Mouse (Mus musculus) brain, embryonic 14.5 days (tissue): ENCODE measurements at regions not wholly inside any gene's neighbourhood (a gene's known extent, or its start where the extent isn't known, plus 50 kb on each side); places are given as distances from the start of the nearest gene placed in this dataset.

Experiments
- DNase-seq: peaks from one replicate; pipeline ENCODE4 v3.0.0-alpha.2; 2011; ENCODE audit warnings: low read depth
- CTCF ChIP-seq: fragments of 200-500 bp; IDR thresholded peaks from 2 replicates; pipeline ENCODE4 v1.5.1; 2012; ENCODE audit warnings: inconsistent platforms, mild to moderate bottlenecking, moderate library complexity, borderline replicate concordance; ENCODE audit not compliant: insufficient read depth, insufficient read length; ENCODE audit errors: extremely low read depth
- POLR2A ChIP-seq: fragments of 200-500 bp; IDR thresholded peaks from 2 replicates; pipeline ENCODE4 v1.6.1; 2012; ENCODE audit warnings: mild to moderate bottlenecking, inconsistent platforms, borderline replicate concordance; ENCODE audit not compliant: poor library complexity, insufficient read depth, insufficient read length, severe bottlenecking; ENCODE audit errors: extremely low read depth

DNA sequence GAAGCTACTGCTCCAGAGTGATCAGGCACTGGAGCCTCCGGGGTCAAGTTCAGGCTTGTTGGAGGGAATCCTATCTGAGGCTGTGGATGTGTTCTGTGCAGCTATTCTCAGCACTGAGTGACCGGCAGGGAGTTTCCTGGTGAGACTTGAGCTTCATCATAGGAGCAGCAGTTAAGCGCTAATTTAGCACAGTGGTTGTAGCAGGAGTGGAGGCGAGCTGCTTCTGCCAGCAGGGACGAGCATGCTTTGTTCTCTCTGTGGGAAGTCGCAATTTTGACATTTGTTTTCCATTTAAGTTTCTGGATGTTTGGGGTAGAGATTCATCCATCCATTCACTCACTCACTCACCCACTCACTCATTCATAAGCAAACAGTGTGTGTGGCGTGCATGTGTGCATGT lies 144.4 kb upstream of the Rbfox1 start:
- TF ChIP-seq POLR2A = no peak
- no peak for TF ChIP-seq CTCF
- peak; percentile 22 for DNase-seq

- no peak for TF ChIP-seq POLR2A
- TF ChIP-seq CTCF = peak; percentile 40; the same call in 1 of the 2 replicates
- peak; percentile 44 for DNase-seq
Observed at GRCm38 (mm10) chr16:5733608-5734007, 151.5 kb upstream of the Rbfox1 start.

DNA sequence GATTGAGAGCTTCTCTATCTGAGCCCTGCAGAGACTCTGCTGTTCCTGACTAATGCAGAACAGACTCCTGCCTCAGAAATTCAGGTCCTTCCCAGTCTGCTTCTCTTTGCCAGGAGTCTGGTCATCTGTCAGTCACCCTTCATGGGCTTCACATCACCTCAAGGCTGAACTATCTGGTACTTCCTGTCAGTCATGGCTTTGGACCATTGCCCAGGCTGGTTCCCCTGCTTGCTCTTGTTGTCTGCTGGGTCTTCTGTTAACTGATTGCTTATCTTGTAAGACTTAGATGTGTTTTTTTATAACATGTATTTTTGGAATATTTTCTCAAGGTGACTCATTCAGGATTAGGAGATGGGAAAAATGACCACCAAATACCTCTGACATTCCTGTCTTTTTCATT lies 162.6 kb upstream of the Rbfox1 start:
- TF ChIP-seq CTCF (no peak), POLR2A (no peak)
- DNase-seq = no peak

- TF ChIP-seq CTCF = no peak
- no peak for TF ChIP-seq POLR2A
- DNase-seq = peak; percentile 21
Observed at GRCm38 (mm10) chr16:5713476-5713875, 171.7 kb upstream of the Rbfox1 start.

GRCm38 (mm10) chr16:5709831-5710230 lies 175.3 kb upstream of the Rbfox1 start:
- peak; percentile 22 for DNase-seq
- TF ChIP-seq CTCF = no peak
- TF ChIP-seq POLR2A = no peak

GRCm38 (mm10) chr16:5700731-5701255 lies 184.4 kb upstream of the Rbfox1 start:
- TF ChIP-seq POLR2A (no peak), CTCF (no peak)
- peak; percentile 60 for DNase-seq

GRCm38 (mm10) chr16:5688322-5688721 lies 196.8 kb upstream of the Rbfox1 start:
- DNase-seq = peak; percentile 18
- TF ChIP-seq POLR2A (no peak), CTCF (no peak)

DNA sequence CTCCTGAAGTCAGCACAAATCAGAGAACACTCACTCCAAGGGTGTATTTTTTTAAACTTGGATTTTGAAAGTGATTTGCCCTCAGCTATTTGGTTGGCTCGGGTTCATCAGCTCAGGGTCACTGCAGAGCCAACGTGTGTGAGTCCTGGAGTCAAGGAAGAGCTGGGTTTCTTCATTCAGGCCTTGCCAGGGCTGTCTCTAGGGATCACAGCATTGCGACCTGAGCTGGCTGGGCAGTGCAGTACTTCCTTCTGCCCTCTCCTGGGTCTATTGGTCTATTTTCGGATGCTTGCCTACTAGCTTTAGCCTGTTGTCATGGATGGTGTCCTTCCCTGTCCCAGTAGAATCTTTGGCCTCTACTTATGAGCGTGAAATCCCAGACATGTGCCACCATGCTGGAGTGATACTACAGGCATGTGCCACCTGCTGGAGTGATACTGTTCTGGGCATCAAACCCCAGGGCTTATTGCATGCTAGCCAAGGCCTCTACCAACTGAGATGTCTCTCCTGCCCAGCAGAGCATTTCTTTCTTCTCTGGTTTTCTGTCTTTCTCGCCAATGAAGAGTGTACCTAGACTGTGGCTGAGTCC lies 211.7 kb upstream of the Rbfox1 start:
- no peak for DNase-seq
- TF ChIP-seq CTCF = no peak
- no peak for TF ChIP-seq POLR2A

DNA sequence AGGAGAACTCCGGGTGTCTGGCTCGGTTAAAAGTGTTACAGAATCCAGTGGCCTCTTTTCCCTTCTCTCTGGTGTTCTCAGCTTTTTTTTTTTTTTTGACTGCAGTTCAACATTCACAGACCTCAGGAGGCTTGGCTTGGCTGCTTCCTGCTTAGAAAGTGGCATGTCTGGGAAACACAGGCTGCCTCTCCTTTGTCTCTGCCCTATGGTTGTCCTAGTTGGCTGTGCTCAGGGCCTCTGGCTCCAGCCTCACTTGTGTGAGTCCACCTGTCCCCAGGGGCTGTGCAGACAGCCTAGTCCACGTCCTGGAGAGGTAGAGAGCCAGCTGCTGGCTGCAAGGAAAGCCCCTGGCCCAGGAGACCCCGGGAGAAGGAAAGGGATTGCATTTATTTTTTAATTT lies 212.3 kb upstream of the Rbfox1 start:
- no peak for TF ChIP-seq CTCF
- no peak for TF ChIP-seq POLR2A
- peak; percentile 51 for DNase-seq

DNA sequence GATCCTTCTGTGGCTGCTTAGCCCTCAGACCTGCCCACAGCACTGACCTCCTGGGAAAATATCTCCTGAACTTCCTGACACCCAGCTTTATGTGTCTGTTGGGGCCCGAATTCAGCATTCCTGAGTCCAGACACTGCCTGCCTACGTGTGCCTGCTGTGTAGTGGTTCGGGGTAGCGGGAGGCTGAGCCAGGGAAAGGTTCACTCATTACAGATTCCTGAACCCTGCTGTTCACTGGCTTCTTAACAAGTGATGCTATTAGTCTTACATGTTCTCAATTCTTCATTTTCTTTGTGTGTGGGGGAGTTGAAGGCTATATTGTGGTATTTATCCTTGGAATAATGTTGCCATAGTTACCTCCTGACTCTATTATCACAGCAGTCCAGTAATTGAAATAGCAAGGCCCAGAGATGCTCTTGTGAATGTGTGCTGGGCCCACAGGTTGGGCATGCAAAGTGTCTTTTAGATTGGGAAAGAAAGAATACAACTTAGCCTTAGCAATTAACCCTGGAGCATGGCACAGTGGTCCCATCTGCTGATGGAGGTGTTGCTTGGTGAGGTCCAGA lies 216.7 kb upstream of the Rbfox1 start:
- TF ChIP-seq POLR2A (no peak), CTCF (no peak)
- DNase-seq = peak; percentile 54

DNA sequence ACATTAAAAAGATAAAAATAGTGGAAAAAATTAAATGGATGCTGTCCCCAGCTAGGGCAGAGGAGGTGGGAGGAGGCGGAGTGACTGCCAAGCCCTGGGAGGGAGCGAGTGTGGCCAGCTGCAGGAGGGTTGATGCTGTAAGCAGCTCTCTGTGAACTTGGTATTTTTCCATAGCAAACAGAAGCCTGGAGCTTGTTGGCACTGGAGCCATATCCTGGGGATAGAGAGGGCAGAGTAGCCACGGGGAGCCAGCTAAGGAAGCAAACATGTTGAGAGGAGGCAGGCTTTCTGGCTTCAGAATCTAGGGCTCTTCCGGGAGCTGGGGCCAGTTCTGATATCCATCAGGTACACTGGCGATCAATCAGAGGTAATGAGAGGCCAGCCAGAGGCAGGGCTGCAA lies 223.2 kb upstream of the Rbfox1 start:
- TF ChIP-seq CTCF = no peak
- no peak for TF ChIP-seq POLR2A
- DNase-seq = peak; percentile 30

DNA sequence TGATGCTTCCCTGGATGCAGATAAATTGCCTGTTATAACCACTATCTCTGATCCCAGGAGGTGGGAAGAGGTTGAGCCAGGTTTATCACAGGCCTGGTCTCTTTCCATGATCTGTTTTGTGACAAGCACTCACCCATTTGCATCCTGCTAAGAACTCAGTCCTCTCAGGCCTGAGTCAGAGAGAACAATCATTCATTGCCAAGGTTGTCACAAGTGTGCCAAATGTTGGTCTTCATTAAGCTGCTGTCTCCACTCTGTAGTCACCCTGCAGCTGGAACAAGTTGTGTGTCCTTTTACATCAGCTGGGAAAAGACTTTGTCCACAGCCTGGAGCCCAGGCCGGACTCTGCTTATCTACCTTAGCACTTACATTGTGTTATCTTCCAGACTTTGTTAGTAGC lies 233.6 kb upstream of the Rbfox1 start:
- no peak for TF ChIP-seq CTCF
- no peak for TF ChIP-seq POLR2A
- DNase-seq = no peak
